Mouse (Mus musculus) midbrain, embryonic 10.5 days (tissue): ENCODE results near the gene Pxk. TPM values are rescaled to one million over a fixed set of nuclear protein-coding genes. Genes with fewer than 3 reads are reported as not detected.
"Not testable (repeated sequence)": the region's sequence is repeated elsewhere in the genome, so short reads cannot be mapped to it uniquely, and the experiment has no call there.

Source experiments
- DNase-seq: peaks from one replicate; pipeline ENCODE4 v3.0.0-alpha.2; 2017; ENCODE audit warnings: low spot score
- H3K27ac ChIP-seq: fragments of 300-500 bp; sonication (generic); replicated peaks from 2 replicates; pipeline ENCODE4 v1.5.1; 2016; ENCODE audit warnings: mild to moderate bottlenecking
- H3K27me3 ChIP-seq: fragments of 300-500 bp; sonication (generic); 2 replicates; pipeline ENCODE4 v1.6.1; 2016; ENCODE audit warnings: low read depth, mild to moderate bottlenecking; ENCODE audit not compliant: poor library complexity, severe bottlenecking
- H3K36me3 ChIP-seq: fragments of 300-500 bp; sonication (generic); 2 replicates; pipeline ENCODE4 v1.6.1; 2016; ENCODE audit warnings: mild to moderate bottlenecking, moderate library complexity
- H3K4me1 ChIP-seq: fragments of 300-500 bp; sonication (generic); 2 replicates; pipeline ENCODE4 v1.6.1; 2016
- H3K4me3 ChIP-seq: fragments of 300-500 bp; sonication (generic); 2 replicates; pipeline ENCODE4 v1.5.1; 2016; ENCODE audit warnings: mild to moderate bottlenecking, moderate library complexity
- H3K9me3 ChIP-seq: fragments of 300-500 bp; sonication (generic); replicated peaks from 2 replicates; pipeline ENCODE4 v1.6.1; 2016; ENCODE audit warnings: mild to moderate bottlenecking
- WGBS: fragments of 180-500 bp; shearing (Covaris S2); methylation state at CpG from one replicate; pipeline ENCODE4 v1.1.7; 2016; 5-methylcytosine and 5-hydroxymethylcytosine counted together
- polyA plus RNA-seq: library from polyadenylated mRNA; unstranded; fragments of >200 nt; fragmentation: Nextera tagmentation; extraction: Ambion mirVana; gene quantifications from 2 replicates; pipeline ENCODE4 v1.2.1, GENCODE M21; 2016

Pxk gene
- polyA plus RNA-seq, 1 experiment from 2014 or later = 14.7 TPM

DNA sequence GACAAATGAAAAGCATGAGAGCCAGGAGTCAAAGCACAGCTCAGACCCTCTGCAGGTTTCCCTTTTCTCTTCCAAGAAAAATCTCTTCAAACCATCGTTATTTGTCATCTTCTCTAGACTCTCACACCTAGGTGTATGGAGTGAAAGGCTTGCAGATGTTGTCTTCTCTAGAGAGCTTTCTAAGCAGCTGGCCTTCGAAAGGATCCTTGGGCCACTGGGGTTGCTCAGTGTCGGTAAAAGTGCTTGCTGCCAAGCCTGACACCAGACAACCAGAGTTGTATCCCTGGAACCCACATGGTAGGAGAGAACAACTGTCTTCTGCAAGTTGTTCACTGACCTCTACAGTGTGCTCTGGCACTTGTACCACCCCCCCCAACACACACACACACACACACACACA is 61.1 kb downstream of the Pxk start:
- H3K4me1 ChIP-seq = no peaks in the 10 kb centered on the region; the same call in 1 of the 2 replicates
- H3K27me3 ChIP-seq = no peaks in the 10 kb centered on the region
- no peak for DNase-seq
- no peak overlapping the region for H3K27ac ChIP-seq
- WGBS = 88% methylated on average over 3 of the region's 3 CpGs
- no peak overlapping the region for H3K4me3 ChIP-seq
- H3K9me3 ChIP-seq = no peaks in the 10 kb centered on the region
- peaks cover 32% of the 10 kb centered on the region for H3K36me3 ChIP-seq

DNA sequence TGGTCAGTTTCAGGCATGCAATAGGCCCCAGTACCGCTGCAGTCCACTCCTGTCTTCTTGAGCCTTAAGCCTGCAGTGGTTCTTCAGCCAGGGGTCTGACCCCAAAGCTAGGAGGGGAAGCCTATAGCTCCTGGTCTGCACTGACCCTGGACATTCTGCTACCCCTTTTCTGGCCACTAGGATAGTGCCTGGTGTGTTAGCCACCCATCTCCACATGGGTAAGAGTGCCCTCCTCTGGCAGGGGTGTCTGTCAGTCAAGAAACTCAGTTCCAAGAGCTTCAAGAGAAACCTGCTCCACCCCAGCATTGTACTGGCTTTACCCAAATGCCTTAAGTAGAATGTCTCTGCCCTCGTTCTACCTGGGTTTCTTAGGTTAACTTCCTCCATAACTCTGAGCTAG is 63.8 kb downstream of the Pxk start:
- WGBS = 82% methylated on average over 2 of the region's 2 CpGs
- no peak overlapping the region for H3K27ac ChIP-seq
- H3K27me3 ChIP-seq = no peaks in the 10 kb centered on the region
- H3K9me3 ChIP-seq = no peaks in the 10 kb centered on the region
- H3K36me3 ChIP-seq = peaks cover 58% of the 10 kb centered on the region
- H3K4me1 ChIP-seq = no peaks in the 10 kb centered on the region; the same call in 1 of the 2 replicates
- H3K4me3 ChIP-seq = no peak overlapping the region
- no peak for DNase-seq

DNA sequence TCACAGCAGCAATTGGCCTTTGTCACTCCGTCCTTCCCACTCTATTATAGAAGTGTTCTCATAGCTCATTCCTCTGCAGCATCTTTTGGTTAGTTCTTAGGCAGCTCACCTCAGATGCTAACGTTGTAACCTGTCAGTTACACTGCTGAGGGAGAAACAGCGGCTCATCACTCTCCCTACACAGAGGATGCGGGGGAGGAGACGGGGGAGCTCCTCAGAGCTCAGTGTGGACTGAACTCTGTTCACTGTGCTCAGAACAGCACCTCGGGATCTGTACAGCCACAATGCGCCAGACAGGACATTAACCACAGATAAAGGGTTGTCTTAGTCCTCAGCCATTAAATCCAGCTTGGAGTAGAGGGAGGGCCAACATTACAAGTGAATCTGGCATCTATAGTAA is 66.5 kb downstream of the Pxk start:
- WGBS = 88% methylated on average over 7 of the region's 7 CpGs
- H3K27ac ChIP-seq = no peak overlapping the region
- H3K27me3 ChIP-seq = no peaks in the 10 kb centered on the region
- no peak overlapping the region for H3K4me3 ChIP-seq
- peaks cover 82% of the 10 kb centered on the region for H3K36me3 ChIP-seq
- H3K4me1 ChIP-seq = no peaks in the 10 kb centered on the region
- no peak for DNase-seq
- no peaks in the 10 kb centered on the region for H3K9me3 ChIP-seq

GRCm38 (mm10) chr14:8172507-8173410 is 74.7 kb downstream of the Pxk start, which contains the start of gene Pdhb:
Gene Pdhb (minus strand): TSS chr14:8173025.
- under 1% methylated on average over 64 of the region's 64 CpGs for WGBS
- Histone ChIP-seq H3K4me3 (peak within 1 kb of the TSS; percentile 81), H3K36me3 (peaks cover 33% of the 10 kb centered on the region), H3K9me3 (no peaks in the 10 kb centered on the region), H3K4me1 (peaks cover 13% of the 10 kb centered on the region), H3K27me3 (no peaks in the 10 kb centered on the region), H3K27ac (peak within 1 kb of the TSS; percentile 93)
- DNase-seq = peak; percentile 99

DNA sequence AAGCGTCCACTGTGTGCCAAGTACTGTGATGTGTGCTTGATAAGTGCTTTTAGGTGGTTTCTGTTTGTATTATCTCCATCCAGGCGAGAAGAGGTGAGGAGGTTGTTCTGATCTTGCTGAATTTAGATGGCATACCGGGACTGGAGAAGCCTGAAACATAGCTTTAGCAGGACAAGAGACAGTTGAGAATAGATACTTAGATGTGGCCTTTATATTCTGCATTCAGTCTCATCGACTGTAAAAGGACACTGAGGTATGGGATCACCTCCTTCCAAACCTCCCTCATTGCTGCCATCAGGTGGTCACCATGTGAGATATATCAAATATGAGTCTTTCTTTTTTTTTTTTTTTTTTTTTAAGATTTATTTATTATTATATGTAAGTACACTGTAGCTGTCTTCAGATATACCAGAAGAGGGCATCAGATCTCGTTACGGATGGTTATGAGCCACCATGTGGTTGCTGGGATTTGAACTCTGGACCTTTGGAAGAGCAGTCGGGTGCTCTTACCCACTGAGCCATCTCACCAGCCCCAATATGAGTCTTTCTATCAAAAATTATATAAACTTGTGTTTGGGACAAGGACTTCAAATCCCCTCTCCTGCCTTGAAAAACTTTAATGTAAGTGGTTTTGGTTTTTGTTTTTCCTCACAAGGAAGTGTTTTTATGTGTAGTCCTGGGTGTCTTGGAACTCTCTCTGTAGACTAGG is 75.7 kb downstream of the Pxk start:
- WGBS = 35% methylated on average over 7 of the region's 7 CpGs
- H3K27me3 ChIP-seq, H3K9me3 ChIP-seq, DNase-seq: not testable (repeated sequence)
- peak overlapping the region; percentile 81 for H3K4me3 ChIP-seq
- peaks cover 24% of the 10 kb centered on the region for H3K36me3 ChIP-seq
- H3K27ac ChIP-seq = peak overlapping the region; percentile 79
- peaks cover 13% of the 10 kb centered on the region for H3K4me1 ChIP-seq

DNA sequence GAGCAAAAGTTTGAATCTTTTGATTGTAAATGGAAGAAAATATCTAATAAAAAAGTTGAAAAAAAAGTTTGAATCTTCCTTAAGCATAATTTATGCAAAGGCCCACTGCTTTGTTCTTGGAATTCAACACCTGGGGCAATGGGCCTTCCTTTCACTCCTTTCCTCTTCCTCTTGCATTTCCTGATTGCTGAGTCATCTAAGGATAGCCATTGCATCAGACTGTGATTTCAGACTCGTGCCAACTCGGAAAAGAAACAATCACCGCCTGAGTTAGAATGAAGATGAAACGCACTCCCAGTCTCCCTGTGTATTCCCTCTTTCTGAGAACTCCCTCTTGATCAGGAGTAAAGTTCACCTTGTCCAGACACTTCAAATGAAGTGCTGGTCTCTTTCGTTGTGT is 76.6 kb downstream of the Pxk start:
- H3K4me1 ChIP-seq = peaks cover 13% of the 10 kb centered on the region
- H3K27ac ChIP-seq = no peak overlapping the region
- peaks cover 15% of the 10 kb centered on the region for H3K36me3 ChIP-seq
- no peak for DNase-seq
- H3K9me3 ChIP-seq = no peaks in the 10 kb centered on the region
- H3K27me3 ChIP-seq = no peaks in the 10 kb centered on the region
- no peak overlapping the region for H3K4me3 ChIP-seq
- 89% methylated on average over 5 of the region's 5 CpGs for WGBS

DNA sequence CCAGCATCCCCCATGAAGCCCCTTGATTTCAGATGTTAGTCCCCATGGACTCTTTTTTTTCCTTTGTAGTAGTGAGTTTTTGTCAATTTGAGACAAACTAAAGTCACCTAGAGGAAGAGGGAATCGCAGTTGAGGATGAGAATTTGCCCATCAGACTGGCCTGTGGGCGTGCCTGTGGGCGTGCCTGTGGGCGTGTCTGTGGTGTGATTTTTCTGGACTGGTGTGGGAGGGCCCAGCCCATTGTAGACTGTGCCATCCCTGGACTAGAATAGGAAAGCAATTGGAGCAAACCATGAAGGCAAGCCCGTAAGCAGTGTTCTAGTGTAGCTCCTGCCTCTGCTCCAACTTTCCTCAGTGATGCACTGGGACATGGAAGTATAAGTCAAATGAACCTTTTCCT is 78.2 kb downstream of the Pxk start:
- Histone ChIP-seq H3K4me3 (no peak overlapping the region), H3K4me1 (peaks cover 13% of the 10 kb centered on the region), H3K27me3 (no peaks in the 10 kb centered on the region), H3K9me3 (no peaks in the 10 kb centered on the region), H3K27ac (no peak overlapping the region), H3K36me3 (no peaks in the 10 kb centered on the region)
- whole genome bisulfite sequencing = 66% methylated on average over 5 of the region's 5 CpGs
- DNase-seq = no peak

- WGBS = 73% methylated on average over 4 of the region's 4 CpGs
- no peaks in the 10 kb centered on the region for H3K36me3 ChIP-seq
- H3K4me1 ChIP-seq = no peaks in the 10 kb centered on the region
- H3K9me3 ChIP-seq = no peaks in the 10 kb centered on the region; the same call in 1 of the 2 replicates
- H3K4me3 ChIP-seq = no peak overlapping the region
- no peaks in the 10 kb centered on the region for H3K27me3 ChIP-seq
- no peak overlapping the region for H3K27ac ChIP-seq
- DNase-seq = no peak
Measured at GRCm38 (mm10) chr14:8180371-8181035, 82.5 kb downstream of the Pxk start.

- Histone ChIP-seq H3K9me3 (no peaks in the 10 kb centered on the region; the same call in 1 of the 2 replicates), H3K4me3 (no peak overlapping the region), H3K27me3 (no peaks in the 10 kb centered on the region), H3K4me1 (no peaks in the 10 kb centered on the region), H3K36me3 (no peaks in the 10 kb centered on the region), H3K27ac (no peak overlapping the region)
- WGBS = 54% methylated on average over 3 of the region's 3 CpGs
- DNase-seq = no peak
Measured at GRCm38 (mm10) chr14:8183330-8183729, 85.3 kb downstream of the Pxk start.

DNA sequence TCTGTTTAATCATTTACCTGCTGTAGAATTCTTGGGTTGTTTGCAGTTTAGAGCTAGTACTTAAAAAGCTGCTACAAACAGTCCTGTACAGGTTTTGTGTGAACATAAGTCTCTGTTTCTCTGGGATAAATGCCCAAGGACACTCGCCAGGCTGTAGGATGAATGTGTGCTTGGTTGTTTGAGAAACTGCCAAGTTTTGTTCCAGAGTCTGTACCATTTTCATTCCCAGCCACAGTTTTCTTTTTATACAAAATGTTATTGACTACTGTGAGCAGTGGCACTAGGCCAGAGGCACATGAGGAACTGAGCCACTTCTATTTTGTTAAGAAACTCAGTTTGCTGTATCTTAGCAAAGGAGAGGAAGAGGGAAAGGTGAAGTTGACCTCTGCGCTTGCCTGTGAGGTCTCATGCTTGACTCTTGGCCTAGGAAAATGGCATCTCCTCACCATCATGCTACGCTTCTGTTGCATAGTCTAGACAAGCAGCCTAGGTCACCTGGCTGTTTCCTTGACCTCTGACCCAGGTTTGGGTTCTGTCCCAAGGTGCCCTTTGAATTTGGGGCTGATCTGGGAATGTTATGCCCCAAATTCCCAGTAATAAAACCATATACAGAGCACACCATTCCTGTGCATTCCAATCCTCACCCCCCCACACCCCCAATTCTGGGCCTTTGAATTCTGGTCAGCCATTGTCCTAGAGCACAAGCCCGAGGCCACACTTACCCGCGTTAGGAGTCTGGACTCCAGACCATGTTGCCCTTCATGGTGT is 88.5 kb downstream of the Pxk start:
- no peak for DNase-seq
- H3K9me3 ChIP-seq = no peaks in the 10 kb centered on the region; the same call in 1 of the 2 replicates
- no peak overlapping the region for H3K4me3 ChIP-seq
- H3K27me3 ChIP-seq = no peaks in the 10 kb centered on the region
- H3K36me3 ChIP-seq = no peaks in the 10 kb centered on the region
- no peaks in the 10 kb centered on the region for H3K4me1 ChIP-seq
- H3K27ac ChIP-seq = no peak overlapping the region
- 90% methylated on average over 6 of the region's 6 CpGs for WGBS

DNA sequence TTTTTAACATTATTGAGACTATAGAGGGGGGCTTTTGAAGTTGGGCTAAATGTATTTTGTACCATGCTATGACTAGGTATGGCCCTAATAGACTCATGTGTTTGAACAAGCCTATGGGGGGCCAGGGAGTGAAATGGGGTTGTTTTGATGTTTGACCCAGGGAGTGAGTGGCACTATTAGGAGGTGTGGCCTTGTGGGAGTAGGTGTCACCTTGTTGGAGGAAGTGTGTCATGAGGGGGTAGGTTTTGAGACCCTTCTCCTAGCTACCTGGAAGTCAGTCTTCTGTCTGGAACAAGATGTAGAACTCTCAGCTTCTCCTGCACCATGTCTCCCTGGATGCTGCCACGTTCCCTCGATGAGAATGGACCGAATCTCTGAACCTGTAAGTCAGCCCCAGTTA is 92.5 kb downstream of the Pxk start:
- 90% methylated on average over 3 of the region's 3 CpGs for WGBS

DNA sequence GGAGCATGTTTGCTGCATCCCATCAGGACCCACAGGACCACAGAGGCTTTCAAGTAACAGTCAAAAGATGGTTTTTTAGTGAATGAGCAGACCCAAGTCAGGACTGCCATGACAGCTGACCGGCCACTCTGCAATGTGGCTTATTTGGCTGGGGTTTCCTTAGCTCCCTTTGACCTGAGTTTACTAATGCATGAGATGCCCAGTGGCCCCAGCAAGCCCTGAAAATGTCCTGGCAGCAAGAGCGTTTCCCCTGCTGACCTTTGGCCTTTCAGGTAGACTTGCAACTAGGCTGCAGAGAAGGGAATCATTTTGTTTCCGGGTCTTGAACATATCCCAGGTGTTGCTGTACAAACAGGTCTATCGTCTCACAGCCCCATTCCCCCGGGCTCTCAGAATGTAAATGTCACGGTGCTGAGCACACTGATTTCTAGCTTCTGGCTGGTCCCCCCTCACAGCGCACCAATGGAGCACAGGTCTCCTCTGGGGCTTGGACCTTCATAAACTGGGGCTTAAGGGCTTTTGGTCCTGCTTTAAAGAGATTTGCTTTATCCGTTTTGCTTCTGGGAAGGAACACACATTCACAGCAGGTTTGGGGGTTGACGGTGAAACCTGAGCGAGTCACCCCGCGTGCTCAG is 93.4 kb downstream of the Pxk start:
- H3K9me3 ChIP-seq = no peaks in the 10 kb centered on the region

More for the DNA sequence above, 92.5 kb downstream of the Pxk start:
- H3K36me3 ChIP-seq = no peaks in the 10 kb centered on the region
- H3K4me3 ChIP-seq = no peak overlapping the region
- H3K9me3 ChIP-seq = no peaks in the 10 kb centered on the region
- H3K27ac ChIP-seq = no peak overlapping the region
- H3K4me1 ChIP-seq = no peaks in the 10 kb centered on the region
- no peaks in the 10 kb centered on the region for H3K27me3 ChIP-seq
- DNase-seq = no peak

More for the DNA sequence above, 93.4 kb downstream of the Pxk start:
- 75% methylated on average over 12 of the region's 12 CpGs for WGBS
- no peaks in the 10 kb centered on the region for H3K27me3 ChIP-seq
- no peaks in the 10 kb centered on the region for H3K4me1 ChIP-seq
- DNase-seq = no peak
- no peak overlapping the region for H3K27ac ChIP-seq
- H3K36me3 ChIP-seq = no peaks in the 10 kb centered on the region
- no peak overlapping the region for H3K4me3 ChIP-seq
